Mouse (Mus musculus) cortical plate, adult 2 months (tissue): ENCODE data around the gene Trappc2l. TPM values are rescaled to one million over a fixed set of nuclear protein-coding genes. Genes with fewer than 3 reads are reported as not detected.

Experiments
- H3K27ac ChIP-seq: fragments of 200-500 bp; 2 replicates; pipeline ENCODE4 v1.5.1; 2012; ENCODE audit warnings: low read length, control low read depth, inconsistent platforms; ENCODE audit not compliant: insufficient read depth
- H3K4me1 ChIP-seq: fragments of 200-500 bp; 2 replicates; pipeline ENCODE4 v1.6.1; 2011; ENCODE audit warnings: low read length; ENCODE audit not compliant: control insufficient read depth, insufficient read depth
- H3K4me3 ChIP-seq: fragments of 200-500 bp; 2 replicates; pipeline ENCODE4 v1.5.1; 2011; ENCODE audit warnings: mild to moderate bottlenecking, low read length, control low read depth; ENCODE audit not compliant: insufficient read depth
- CTCF ChIP-seq: fragments of 200-500 bp; IDR thresholded peaks from 2 replicates; pipeline ENCODE4 v1.5.1; 2011; ENCODE audit warnings: mild to moderate bottlenecking, control low read depth, low read length; ENCODE audit not compliant: insufficient read depth; ENCODE audit errors: extremely low read depth
- POLR2A ChIP-seq: fragments of 200-500 bp; IDR thresholded peaks from 2 replicates; pipeline ENCODE4 v1.6.1; 2011; ENCODE audit warnings: mild to moderate bottlenecking, low read length, control low read depth; ENCODE audit not compliant: insufficient read depth; ENCODE audit errors: extremely low read depth
- polyA plus RNA-seq: library from polyadenylated mRNA; depleted of rRNA; stranded (reverse); fragments of >200 nt; gene quantifications from 2 replicates; pipeline ENCODE4 v1.2.3, GENCODE M21; 2012

The Trappc2l gene
- polyA plus RNA-seq, 1 experiment: 133 TPM

DNA sequence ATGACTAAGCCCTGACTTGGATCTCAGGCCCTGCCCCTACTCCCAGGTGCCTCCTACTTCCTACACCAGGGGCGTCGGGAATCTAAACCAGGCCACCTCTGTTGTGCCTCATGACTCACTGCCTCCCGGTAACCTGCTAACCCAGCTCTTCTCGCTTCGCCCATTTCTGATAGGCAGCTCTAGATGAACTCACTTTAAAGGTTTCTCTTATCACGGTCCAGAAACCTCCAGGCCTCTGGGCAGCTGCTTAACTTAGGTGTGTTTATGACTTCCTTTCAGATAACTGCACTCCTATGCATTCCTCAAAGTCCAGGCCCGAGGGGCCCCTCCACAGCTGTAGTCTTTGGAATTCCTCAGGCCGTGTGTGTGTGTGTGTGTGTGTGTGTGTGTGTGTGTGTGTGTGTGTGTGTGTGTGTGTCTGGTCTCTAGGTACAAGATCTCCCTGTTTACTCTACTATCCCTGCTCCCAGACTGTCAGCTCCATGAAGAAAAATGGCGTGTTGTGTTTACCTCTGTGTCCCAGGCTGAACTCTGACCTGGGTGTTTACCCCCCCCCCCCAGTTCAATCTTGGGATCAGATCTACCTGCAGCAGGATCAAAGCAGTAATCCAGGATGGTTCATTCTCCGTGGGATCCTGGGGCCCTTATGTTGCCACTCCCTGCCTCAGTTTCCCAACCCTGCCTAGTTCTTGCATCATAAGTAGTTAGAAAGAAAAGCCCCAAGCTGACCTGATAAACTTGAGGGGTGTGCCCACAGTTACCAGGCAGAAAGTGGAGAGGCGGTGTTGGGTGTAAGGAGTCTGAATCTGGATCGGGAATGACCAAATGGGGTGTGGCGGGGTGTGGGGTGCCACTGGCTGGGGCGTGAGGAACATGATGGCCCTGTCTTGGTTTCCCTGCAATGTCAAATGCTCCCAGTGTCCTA, 24.7 kb downstream of the Trappc2l start:
- TF ChIP-seq CTCF (no peak), POLR2A (no peak)
- Histone ChIP-seq H3K4me3 (no peak overlapping the region), H3K4me1 (peaks cover 6% of the 10 kb centered on the region), H3K27ac (no peak overlapping the region)

DNA sequence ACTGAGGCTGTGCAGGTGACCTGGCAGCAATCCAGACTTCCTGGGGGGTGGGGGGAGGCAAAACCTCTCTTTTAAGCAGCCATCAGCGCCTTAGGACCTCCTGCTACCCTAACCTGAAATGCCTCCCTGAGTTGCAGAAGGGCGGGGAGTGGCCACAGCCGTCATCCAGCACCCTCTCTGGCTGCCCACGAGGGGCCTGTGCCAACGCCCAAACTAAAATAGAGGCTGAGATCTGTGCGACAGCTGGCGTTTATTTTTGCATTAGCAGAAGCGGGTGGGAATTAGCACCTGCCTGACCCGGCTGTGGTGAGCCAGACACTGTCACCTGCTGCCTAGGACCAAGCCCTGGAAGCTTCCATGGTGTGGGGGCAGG, 25.3 kb downstream of the Trappc2l start:
- peaks cover 9% of the 10 kb centered on the region for H3K4me1 ChIP-seq
- H3K4me3 ChIP-seq: no peak overlapping the region
- TF ChIP-seq POLR2A (no peak), CTCF (no peak)
- no peak overlapping the region for H3K27ac ChIP-seq

DNA sequence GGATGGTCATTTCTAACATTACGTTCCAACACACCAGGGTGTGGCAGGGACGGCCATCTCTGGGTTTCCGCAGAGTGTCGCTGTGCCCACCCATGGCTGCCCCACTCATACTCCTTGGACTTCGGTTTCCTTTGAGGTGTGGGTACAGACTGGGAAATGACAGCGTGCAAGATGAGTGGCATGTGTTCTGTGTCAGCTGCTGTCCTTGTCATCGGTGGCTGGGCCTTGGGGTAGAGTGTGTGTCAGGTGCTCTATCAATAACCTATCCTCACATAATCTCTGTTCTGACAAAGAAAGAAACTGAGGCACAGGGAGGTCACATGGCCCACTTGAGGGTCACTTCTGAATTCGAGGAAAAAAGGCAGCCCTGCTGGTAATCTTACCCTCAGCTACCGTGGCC, 25.8 kb downstream of the Trappc2l start:
- H3K27ac ChIP-seq: no peak overlapping the region
- peaks cover 9% of the 10 kb centered on the region for H3K4me1 ChIP-seq
- no peak overlapping the region for H3K4me3 ChIP-seq
- TF ChIP-seq CTCF: no peak
- TF ChIP-seq POLR2A: no peak

GRCm38 (mm10) chr8:122638601-122639000, 27.2 kb downstream of the Trappc2l start:
- H3K27ac ChIP-seq: no peak overlapping the region
- peaks cover 11% of the 10 kb centered on the region for H3K4me1 ChIP-seq

GRCm38 (mm10) chr8:122639521-122640248, 28.2 kb downstream of the Trappc2l start:
- H3K27ac ChIP-seq: no peak overlapping the region
- H3K4me1 ChIP-seq: peaks cover 11% of the 10 kb centered on the region
- TF ChIP-seq POLR2A (no peak), CTCF (no peak)
- no peak overlapping the region for H3K4me3 ChIP-seq

More at GRCm38 (mm10) chr8:122638601-122639000, 27.2 kb downstream of the Trappc2l start:
- TF ChIP-seq POLR2A (no peak), CTCF (no peak)
- H3K4me3 ChIP-seq: no peak overlapping the region

DNA sequence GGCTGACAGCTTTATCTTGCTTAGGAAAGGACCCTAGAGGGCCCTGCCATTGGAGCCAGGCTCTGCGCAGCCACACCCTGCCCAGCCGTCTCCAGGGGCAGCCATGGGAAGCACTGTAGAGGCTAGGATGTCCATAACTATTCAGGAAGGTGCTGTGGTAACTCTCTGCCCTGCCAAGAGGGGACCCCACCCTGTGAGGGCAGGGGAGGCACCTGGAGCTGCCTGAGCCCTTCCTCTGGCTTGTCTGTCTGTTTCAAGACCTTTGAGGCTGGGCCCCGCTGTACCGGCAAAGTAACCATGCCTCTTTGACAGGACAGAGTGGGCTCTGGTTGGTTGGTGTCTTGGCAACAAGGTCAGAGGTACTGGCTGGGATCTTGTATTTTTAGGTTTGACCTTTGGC, 29.4 kb downstream of the Trappc2l start:
- no peak overlapping the region for H3K27ac ChIP-seq

DNA sequence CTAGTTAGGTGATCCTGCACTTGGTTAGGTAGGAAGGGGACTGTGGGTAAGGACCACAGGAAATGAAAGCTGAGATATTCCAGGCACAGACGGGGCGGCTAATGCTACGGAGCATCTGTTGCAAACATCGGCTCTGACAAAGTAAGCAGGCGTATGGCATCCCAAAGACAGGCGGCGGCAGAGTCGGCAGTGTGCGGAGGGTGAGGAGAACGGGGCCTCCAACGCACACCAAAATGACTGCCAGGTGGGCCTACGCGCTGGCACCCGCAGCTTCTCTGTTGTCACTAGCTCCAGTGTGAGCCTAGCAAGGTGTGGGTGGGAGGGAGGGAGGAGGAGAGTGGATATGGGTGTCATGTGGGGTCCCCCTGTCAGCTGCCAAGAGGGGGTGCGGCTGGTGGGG, 30.0 kb downstream of the Trappc2l start:
- Histone ChIP-seq H3K27ac (no peak overlapping the region), H3K4me3 (no peak overlapping the region), H3K4me1 (peaks cover 11% of the 10 kb centered on the region)
- no peak for TF ChIP-seq POLR2A
- TF ChIP-seq CTCF: peak; percentile 24; the same call in 1 of the 2 replicates

More for the DNA sequence above, 29.4 kb downstream of the Trappc2l start:
- Histone ChIP-seq H3K4me3 (no peak overlapping the region), H3K4me1 (peaks cover 11% of the 10 kb centered on the region)
- TF ChIP-seq POLR2A (no peak), CTCF (no peak)

GRCm38 (mm10) chr8:122642071-122642470, 30.6 kb downstream of the Trappc2l start:
- TF ChIP-seq CTCF: no peak
- no peak for TF ChIP-seq POLR2A
- Histone ChIP-seq H3K27ac (no peak overlapping the region), H3K4me1 (peaks cover 10% of the 10 kb centered on the region), H3K4me3 (no peak overlapping the region)

GRCm38 (mm10) chr8:122644175-122644954, 32.9 kb downstream of the Trappc2l start:
- H3K27ac ChIP-seq: no peak overlapping the region
- no peak for TF ChIP-seq POLR2A
- TF ChIP-seq CTCF: no peak
- H3K4me1 ChIP-seq: peaks cover 8% of the 10 kb centered on the region
- H3K4me3 ChIP-seq: no peak overlapping the region
